Mouse (Mus musculus) megakaryocyte, embryonic 14.5 days (primary cell): Measurements from ENCODE around the gene Pfn3.

ENCODE experiments used
- FLI1 ChIP-seq: IDR thresholded peaks from 2 replicates; pipeline ENCODE4 v1.6.1; 2012; ENCODE audit warnings: low read length, inconsistent platforms, mixed read lengths
- GATA1 ChIP-seq: IDR thresholded peaks from 3 replicates; pipeline ENCODE4 v1.6.1; 2012; ENCODE audit warnings: mixed read lengths, low read length, inconsistent platforms, borderline replicate concordance

DNA sequence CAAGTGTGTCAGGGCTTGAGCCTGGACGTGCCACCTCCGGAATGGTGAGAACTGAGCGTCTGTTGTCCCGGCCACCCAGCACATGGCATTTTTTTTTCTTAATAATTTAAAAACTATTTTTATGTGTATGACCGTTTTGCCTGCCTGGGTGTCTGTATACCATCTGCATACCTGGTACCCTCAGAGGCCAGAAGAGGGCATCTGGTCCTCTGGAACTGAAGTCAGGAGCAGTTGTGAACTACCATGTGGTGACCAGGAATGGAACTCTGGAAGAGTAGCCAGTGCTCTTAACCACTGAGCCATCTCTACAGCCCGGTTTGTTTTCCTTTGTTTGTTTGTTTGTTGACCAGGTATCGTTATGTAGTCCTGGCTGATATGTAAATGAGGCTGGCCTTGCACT lies 46.6 kb downstream of the Pfn3 start:
- TF ChIP-seq GATA1 (no peak), FLI1 (no peak)
